Mouse (Mus musculus): ENCODE data around the gene Bora.

The Bora gene

GRCm38 (mm10) chr14:99124076-99124475, 78.1 kb downstream of the Bora start:
- POLR2A ChIA-PET = interaction anchor here in 2 of 4 experiments (1.1 kb wide), 2 partner anchors 24 kb away, joined by 3 to 7 read pairs; partner anchors contain the start of genes Dis3 (in 2 of the 2) and Pibf1 (in 1 of the 2)
- CTCF ChIA-PET = no interaction called here
